Mouse (Mus musculus): ENCODE measurements around the gene Pkig. TPM values are rescaled to one million over a fixed set of nuclear protein-coding genes. Genes with fewer than 3 reads are reported as not detected.

Pkig gene
- total RNA-seq, 1 experiment from 2014 or later, result 95.4 TPM

Other genes with a start within 250 kb of the Pkig start
- gene Oser1, start 233.7 kb upstream of the Pkig start, total RNA-seq (2017), result 63.2 and 77.3 TPM in 2 replicates
- gene Gdap1l1, start 219.9 kb upstream of the Pkig start, total RNA-seq (2017), result not detected in 2 replicates
- gene Fitm2, start 185.8 kb upstream of the Pkig start, total RNA-seq (2017), result 3.1 and 3.2 TPM in 2 replicates
- not detected in 2 replicates for gene R3hdml, start 166.1 kb upstream of the Pkig start, total RNA-seq (2017)
- gene Hnf4a, start 151.6 kb upstream of the Pkig start, total RNA-seq (2017), result not detected in 2 replicates
- gene Ttpal, start 56.1 kb upstream of the Pkig start, total RNA-seq (2017), result 79.6 and 87.1 TPM in 2 replicates
- 754 and 769 TPM in 2 replicates for gene Serinc3, start 13.3 kb upstream of the Pkig start, total RNA-seq (2017)
- gene Ada, start 91.9 kb downstream of the Pkig start, total RNA-seq (2017), result 3.8 and 4.9 TPM in 2 replicates
- not detected in 2 replicates for gene Ccn5, start 162.5 kb downstream of the Pkig start, total RNA-seq (2017)
- not detected in 2 replicates for gene Kcnk15, start 195.3 kb downstream of the Pkig start, total RNA-seq (2017)